Mouse (Mus musculus): ENCODE measurements around the gene Csnk1e. TPM values are rescaled to one million over a fixed set of nuclear protein-coding genes. Genes with fewer than 3 reads are reported as not detected.

Csnk1e gene
- polyA plus RNA-seq, 1 experiment from 2014 or later: 316 TPM

GRCm38 (mm10) chr15:79381644-79382043, 73.7 kb downstream of the Csnk1e start:
- H3K9me3 ChIP-seq: no peaks in the 10 kb centered on the region
- ATAC-seq (replicated peaks): no peak
- WGBS: 90% methylated on average over 9 of the region's 9 CpGs
- H3K4me3 ChIP-seq: no peak overlapping the region
- H3K27me3 ChIP-seq: no peaks in the 10 kb centered on the region
- no peak overlapping the region for H3K4me2 ChIP-seq (replicated peaks)
- peak overlapping the region; percentile 83; the same call in 1 of the 2 replicates for H3K27ac ChIP-seq (replicated peaks)
- H3K4me1 ChIP-seq: peaks cover 17% of the 10 kb centered on the region
- H3K36me3 ChIP-seq: peaks cover 15% of the 10 kb centered on the region
- H3K9ac ChIP-seq (replicated peaks): no peak overlapping the region

- peaks cover 24% of the 10 kb centered on the region for H3K36me3 ChIP-seq
- no peak overlapping the region for H3K9ac ChIP-seq (replicated peaks)
- no peak overlapping the region for H3K4me3 ChIP-seq
- no peaks in the 10 kb centered on the region for H3K9me3 ChIP-seq
- peak; percentile 38 for ATAC-seq (replicated peaks)
- no peaks in the 10 kb centered on the region for H3K27me3 ChIP-seq
- 36% methylated on average over 23 of the region's 23 CpGs for WGBS
- peak overlapping the region; percentile 83 for H3K27ac ChIP-seq (replicated peaks)
- H3K4me2 ChIP-seq (replicated peaks): peak overlapping the region; percentile 27
- H3K4me1 ChIP-seq: peaks cover 17% of the 10 kb centered on the region
Observed at GRCm38 (mm10) chr15:79380468-79381444, 74.6 kb downstream of the Csnk1e start.

- WGBS: 93% methylated on average over 7 of the region's 7 CpGs
- peak overlapping the region; percentile 83; the same call in 1 of the 2 replicates for H3K27ac ChIP-seq (replicated peaks)
- H3K27me3 ChIP-seq: no peaks in the 10 kb centered on the region
- peaks cover 26% of the 10 kb centered on the region for H3K36me3 ChIP-seq
- H3K9ac ChIP-seq (replicated peaks): no peak overlapping the region
- no peak overlapping the region for H3K4me2 ChIP-seq (replicated peaks)
- peaks cover 17% of the 10 kb centered on the region for H3K4me1 ChIP-seq
- no peaks in the 10 kb centered on the region for H3K9me3 ChIP-seq
- H3K4me3 ChIP-seq: no peak overlapping the region
- ATAC-seq (replicated peaks): no peak
Observed at GRCm38 (mm10) chr15:79379658-79380057, 75.7 kb downstream of the Csnk1e start.

- H3K4me1 ChIP-seq: peaks cover 17% of the 10 kb centered on the region
- H3K27me3 ChIP-seq: no peaks in the 10 kb centered on the region
- no peak overlapping the region for H3K27ac ChIP-seq (replicated peaks)
- 94% methylated on average over 10 of the region's 10 CpGs for WGBS
- no peaks in the 10 kb centered on the region for H3K9me3 ChIP-seq
- H3K4me2 ChIP-seq (replicated peaks): no peak overlapping the region
- no peak overlapping the region for H3K4me3 ChIP-seq
- peaks cover 33% of the 10 kb centered on the region for H3K36me3 ChIP-seq
- no peak for ATAC-seq (replicated peaks)
- no peak overlapping the region for H3K9ac ChIP-seq (replicated peaks)
Observed at GRCm38 (mm10) chr15:79378608-79379007, 76.8 kb downstream of the Csnk1e start.

- no peak overlapping the region for H3K27ac ChIP-seq (replicated peaks)
- peaks cover 40% of the 10 kb centered on the region for H3K36me3 ChIP-seq
- no peaks in the 10 kb centered on the region for H3K27me3 ChIP-seq
- no peak for ATAC-seq (replicated peaks)
- no peaks in the 10 kb centered on the region for H3K9me3 ChIP-seq
- peaks cover 17% of the 10 kb centered on the region for H3K4me1 ChIP-seq
- H3K4me2 ChIP-seq (replicated peaks): no peak overlapping the region
- H3K4me3 ChIP-seq: no peak overlapping the region
- WGBS: 83% methylated on average over 6 of the region's 6 CpGs
- H3K9ac ChIP-seq (replicated peaks): no peak overlapping the region
Observed at GRCm38 (mm10) chr15:79377681-79378080, 77.7 kb downstream of the Csnk1e start.

- Histone ChIP-seq H3K9me3 (no peaks in the 10 kb centered on the region), H3K4me1 (no peaks in the 10 kb centered on the region), H3K4me2 (replicated peaks) (no peak overlapping the region), H3K9ac (replicated peaks) (no peak overlapping the region), H3K36me3 (peaks cover 46% of the 10 kb centered on the region), H3K27me3 (no peaks in the 10 kb centered on the region), H3K4me3 (no peak overlapping the region), H3K27ac (replicated peaks) (no peak overlapping the region)
- WGBS: 51% methylated on average over 3 of the region's 3 CpGs
- no peak for ATAC-seq (replicated peaks)
Observed at GRCm38 (mm10) chr15:79374760-79375159, 80.6 kb downstream of the Csnk1e start.

GRCm38 (mm10) chr15:79370281-79370843, 85.0 kb downstream of the Csnk1e start:
- no peak for ATAC-seq (replicated peaks)
- no peaks in the 10 kb centered on the region for H3K4me1 ChIP-seq
- no peak overlapping the region for H3K4me3 ChIP-seq
- no peak overlapping the region for H3K27ac ChIP-seq (replicated peaks)
- no peak overlapping the region for H3K4me2 ChIP-seq (replicated peaks)
- H3K36me3 ChIP-seq: peaks cover 38% of the 10 kb centered on the region
- no peak overlapping the region for H3K9ac ChIP-seq (replicated peaks)
- H3K27me3 ChIP-seq: no peaks in the 10 kb centered on the region
- H3K9me3 ChIP-seq: no peaks in the 10 kb centered on the region
- 90% methylated on average over 7 of the region's 7 CpGs for WGBS

- Histone ChIP-seq H3K4me2 (replicated peaks) (no peak overlapping the region), H3K9ac (replicated peaks) (no peak overlapping the region), H3K4me3 (no peak overlapping the region), H3K36me3 (peaks cover 44% of the 10 kb centered on the region), H3K4me1 (no peaks in the 10 kb centered on the region), H3K27ac (replicated peaks) (no peak overlapping the region), H3K9me3 (no peaks in the 10 kb centered on the region), H3K27me3 (no peaks in the 10 kb centered on the region)
- no peak for ATAC-seq (replicated peaks)
- 84% methylated on average over 15 of the region's 15 CpGs for WGBS
Observed at GRCm38 (mm10) chr15:79369452-79370280, 85.7 kb downstream of the Csnk1e start.

GRCm38 (mm10) chr15:79368861-79369440, 86.4 kb downstream of the Csnk1e start:
- H3K9ac ChIP-seq (replicated peaks): no peak overlapping the region
- no peaks in the 10 kb centered on the region for H3K9me3 ChIP-seq
- no peak overlapping the region for H3K4me2 ChIP-seq (replicated peaks)
- H3K27ac ChIP-seq (replicated peaks): no peak overlapping the region
- H3K36me3 ChIP-seq: peaks cover 46% of the 10 kb centered on the region
- ATAC-seq (replicated peaks): no peak
- no peak overlapping the region for H3K4me3 ChIP-seq
- WGBS: 90% methylated on average over 8 of the region's 8 CpGs
- no peaks in the 10 kb centered on the region for H3K27me3 ChIP-seq
- H3K4me1 ChIP-seq: no peaks in the 10 kb centered on the region

- no peak for ATAC-seq (replicated peaks)
Observed at GRCm38 (mm10) chr15:79368313-79368811, 87.0 kb downstream of the Csnk1e start.

More at GRCm38 (mm10) chr15:79368313-79368811, 87.0 kb downstream of the Csnk1e start:
- Histone ChIP-seq H3K9me3 (no peaks in the 10 kb centered on the region), H3K4me3 (no peak overlapping the region), H3K27me3 (no peaks in the 10 kb centered on the region), H3K4me2 (replicated peaks) (no peak overlapping the region), H3K9ac (replicated peaks) (no peak overlapping the region), H3K27ac (replicated peaks) (no peak overlapping the region), H3K4me1 (no peaks in the 10 kb centered on the region), H3K36me3 (peaks cover 46% of the 10 kb centered on the region)
- 71% methylated on average over 14 of the region's 14 CpGs for WGBS

Measured in forebrain, embryonic 15.5 days (tissue).